Mouse (Mus musculus) liver, embryonic 12.5 days (tissue): ENCODE data around the gene Spats1. TPM values are rescaled to one million over a fixed set of nuclear protein-coding genes. Genes with fewer than 3 reads are reported as not detected.
"Not testable (repeated sequence)": the region's sequence is repeated elsewhere in the genome, so short reads cannot be mapped to it uniquely, and the experiment has no call there.

Experiments
- ATAC-seq: fragments of 200-750 bp; cut with Nextera tagmentation; 2 replicates; pipeline ENCODE4 v1.8.0; 2017; ENCODE audit warnings: moderate number of reproducible peaks, mild to moderate bottlenecking, moderate library complexity
- H3K27ac ChIP-seq: fragments of 300-500 bp; sonication (generic); 2 replicates; pipeline ENCODE4 v1.5.1; 2016; ENCODE audit warnings: mild to moderate bottlenecking
- H3K27me3 ChIP-seq: fragments of 300-500 bp; sonication (generic); replicated peaks from 2 replicates; pipeline ENCODE4 v1.6.1; 2016; ENCODE audit warnings: mild to moderate bottlenecking, moderate library complexity
- H3K36me3 ChIP-seq: fragments of 300-500 bp; sonication (generic); 2 replicates; pipeline ENCODE4 v1.6.1; 2016; ENCODE audit warnings: mild to moderate bottlenecking, moderate library complexity
- H3K4me1 ChIP-seq: fragments of 300-500 bp; sonication (generic); 2 replicates; pipeline ENCODE4 v1.6.1; 2016
- H3K4me2 ChIP-seq: fragments of 300-500 bp; sonication (generic); 2 replicates; pipeline ENCODE4 v1.6.1; 2016; ENCODE audit warnings: mild to moderate bottlenecking, moderate library complexity
- H3K4me3 ChIP-seq: fragments of 300-500 bp; sonication (generic); 2 replicates; pipeline ENCODE4 v1.5.1; 2016; ENCODE audit warnings: mild to moderate bottlenecking, moderate library complexity
- H3K9ac ChIP-seq: fragments of 300-500 bp; sonication (generic); 2 replicates; pipeline ENCODE4 v1.6.1; 2016; ENCODE audit warnings: mild to moderate bottlenecking, moderate library complexity
- H3K9me3 ChIP-seq: fragments of 300-500 bp; sonication (generic); replicated peaks from 2 replicates; pipeline ENCODE4 v1.6.1; 2016; ENCODE audit warnings: mild to moderate bottlenecking, moderate library complexity
- WGBS: fragments of 180-500 bp; shearing (Covaris S2); methylation state at CpG from one replicate; pipeline ENCODE4 v1.1.7; 2016; ENCODE audit not compliant: insufficient replicate concordance; 5-methylcytosine and 5-hydroxymethylcytosine counted together
- polyA plus RNA-seq: library from polyadenylated mRNA; unstranded; fragments of >200 nt; fragmentation: Nextera tagmentation; extraction: Ambion mirVana; gene quantifications from 2 replicates; pipeline ENCODE4 v1.2.1, GENCODE M21; 2016

Spats1 gene
- polyA plus RNA-seq, 1 experiment from 2014 or later, result 0.24 TPM

DNA sequence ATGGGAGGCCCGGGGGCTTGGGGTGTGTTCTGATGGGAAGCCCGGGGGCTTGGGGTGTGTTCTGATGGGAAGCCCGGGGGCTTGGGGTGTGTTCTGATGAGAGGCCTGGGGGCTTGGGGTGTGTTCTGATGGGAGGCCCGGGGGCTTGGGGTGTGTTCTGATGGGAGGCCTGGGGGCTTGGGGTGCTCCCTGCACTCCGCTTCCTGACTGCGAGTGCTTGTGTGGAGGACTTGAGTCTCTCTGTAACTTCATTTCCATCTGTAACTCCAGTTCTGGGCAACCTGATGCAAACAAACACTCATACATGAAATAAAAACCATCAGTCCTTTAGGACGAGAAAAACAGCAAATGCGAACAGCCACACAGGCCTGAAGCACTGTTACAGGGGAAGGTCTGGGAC, 16.2 kb downstream of the Spats1 start:
- Histone ChIP-seq H3K36me3 (no peaks in the 10 kb centered on the region), H3K27me3 (no peaks in the 10 kb centered on the region), H3K27ac (no peak overlapping the region), H3K4me3 (no peak overlapping the region), H3K9me3 (no peaks in the 10 kb centered on the region), H3K9ac (no peak overlapping the region), H3K4me1 (no peaks in the 10 kb centered on the region), H3K4me2 (no peak overlapping the region)
- 67% methylated on average over 7 of the region's 8 CpGs for WGBS
- ATAC-seq, result no peak

DNA sequence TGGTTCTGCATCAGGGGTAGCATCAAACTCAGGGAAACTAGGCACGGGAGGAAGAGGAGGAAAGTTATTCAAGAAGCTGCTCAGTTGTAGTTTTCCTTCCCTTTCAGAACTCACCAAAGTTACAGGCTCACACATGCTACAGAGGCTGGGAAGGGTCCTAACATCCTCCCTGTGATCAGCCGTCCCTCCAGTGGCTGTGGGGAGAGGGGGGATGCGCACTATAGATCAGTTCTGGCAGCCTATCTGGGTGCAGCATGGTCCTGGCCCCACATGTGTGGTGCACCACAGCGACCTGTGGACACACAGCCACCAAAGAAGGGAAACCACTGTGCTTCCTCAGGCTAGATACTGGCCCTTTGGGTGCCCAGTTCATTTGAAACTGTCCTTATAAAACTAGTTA, 16.7 kb downstream of the Spats1 start:
- no peak overlapping the region for H3K4me2 ChIP-seq
- H3K36me3 ChIP-seq, result no peaks in the 10 kb centered on the region
- H3K4me3 ChIP-seq, result no peak overlapping the region
- H3K9me3 ChIP-seq, result no peaks in the 10 kb centered on the region
- WGBS, result 54% methylated on average over 4 of the region's 4 CpGs
- H3K27me3 ChIP-seq, result no peaks in the 10 kb centered on the region
- no peak overlapping the region for H3K9ac ChIP-seq
- no peak overlapping the region for H3K27ac ChIP-seq
- H3K4me1 ChIP-seq, result no peaks in the 10 kb centered on the region
- ATAC-seq, result no peak

DNA sequence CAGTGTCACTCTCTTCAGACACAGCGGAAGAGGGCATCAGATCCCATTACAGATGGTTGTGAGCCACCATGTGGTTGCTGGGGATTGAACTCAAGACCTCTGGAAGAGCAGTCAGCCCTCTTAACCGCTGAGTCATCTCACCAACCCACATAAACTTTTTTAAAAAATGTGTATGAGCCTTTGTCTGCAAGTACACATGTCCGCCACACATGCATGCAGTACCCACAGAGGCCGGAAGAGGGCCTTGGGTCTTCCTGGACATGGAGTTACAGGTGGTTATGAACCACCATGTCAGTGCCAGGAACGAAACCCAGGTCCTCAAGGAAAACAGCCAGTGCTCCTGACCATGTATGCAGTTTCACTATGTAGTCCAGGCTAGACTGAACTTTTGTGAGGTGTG, 17.7 kb downstream of the Spats1 start:
- H3K4me3 ChIP-seq, result no peak overlapping the region
- H3K9me3 ChIP-seq, result no peaks in the 10 kb centered on the region
- no peaks in the 10 kb centered on the region for H3K4me1 ChIP-seq
- H3K4me2 ChIP-seq, result no peak overlapping the region
- H3K27me3 ChIP-seq, result no peaks in the 10 kb centered on the region
- no peak overlapping the region for H3K27ac ChIP-seq
- no peak for ATAC-seq
- H3K36me3 ChIP-seq, result no peaks in the 10 kb centered on the region
- no peak overlapping the region for H3K9ac ChIP-seq
- 72% methylated on average over 5 of the region's 5 CpGs for WGBS

DNA sequence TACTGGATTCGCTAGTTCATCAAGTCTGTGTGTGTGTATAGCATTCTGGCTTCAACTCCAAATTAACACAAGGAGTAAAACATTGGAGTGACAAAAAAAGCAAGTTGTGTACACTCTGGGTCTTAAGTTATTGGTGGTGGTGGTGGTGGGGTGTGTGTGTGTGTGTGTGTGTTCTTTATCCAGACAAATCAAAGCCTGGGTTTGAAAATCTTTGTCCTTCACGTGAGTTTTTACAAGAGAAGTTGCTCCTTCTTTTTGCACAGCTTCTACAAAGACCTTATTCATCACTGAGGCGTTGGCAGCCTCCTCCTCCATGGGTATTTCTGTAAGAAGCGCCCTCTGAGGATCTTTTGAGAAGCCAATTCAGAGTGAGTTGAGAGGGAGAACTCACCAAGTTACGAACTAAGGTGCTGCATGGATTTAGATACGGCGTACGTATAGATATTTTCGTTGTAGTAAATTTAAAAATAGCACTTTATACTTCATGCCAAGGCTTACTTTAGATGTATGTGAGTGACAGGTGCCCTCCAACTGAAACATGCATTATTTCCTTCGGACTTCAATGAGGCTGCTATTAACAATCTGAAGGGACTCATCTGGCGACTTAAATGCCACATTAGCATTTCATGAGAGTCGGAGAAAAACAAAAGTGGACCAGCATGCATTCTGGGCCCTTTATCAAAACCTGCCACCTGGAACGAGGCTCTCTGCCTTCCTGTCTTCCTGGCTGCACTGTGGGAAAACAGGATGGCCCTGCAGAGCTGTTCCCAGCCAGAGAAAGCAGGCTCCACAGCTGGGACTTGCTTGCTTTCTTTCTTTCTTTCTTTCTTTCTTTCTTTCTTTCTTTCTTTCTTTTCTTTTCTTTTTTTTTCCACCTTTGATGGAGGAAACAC, 18.7 kb downstream of the Spats1 start:
- Histone ChIP-seq H3K36me3 (no peaks in the 10 kb centered on the region), H3K9me3 (no peaks in the 10 kb centered on the region), H3K4me2 (no peak overlapping the region), H3K9ac (no peak overlapping the region), H3K4me3 (no peak overlapping the region), H3K4me1 (no peaks in the 10 kb centered on the region), H3K27me3 (no peaks in the 10 kb centered on the region), H3K27ac (no peak overlapping the region)
- 64% methylated on average over 13 of the region's 13 CpGs for WGBS
- no peak for ATAC-seq

GRCm38 (mm10) chr17:45455783-45456182, 19.4 kb downstream of the Spats1 start:
- WGBS, result 67% methylated on average over 9 of the region's 9 CpGs
- not testable (repeated sequence) for H3K9me3 ChIP-seq, H3K9ac ChIP-seq, H3K36me3 ChIP-seq, H3K4me1 ChIP-seq, ATAC-seq, H3K4me3 ChIP-seq, H3K4me2 ChIP-seq, H3K27me3 ChIP-seq, H3K27ac ChIP-seq

DNA sequence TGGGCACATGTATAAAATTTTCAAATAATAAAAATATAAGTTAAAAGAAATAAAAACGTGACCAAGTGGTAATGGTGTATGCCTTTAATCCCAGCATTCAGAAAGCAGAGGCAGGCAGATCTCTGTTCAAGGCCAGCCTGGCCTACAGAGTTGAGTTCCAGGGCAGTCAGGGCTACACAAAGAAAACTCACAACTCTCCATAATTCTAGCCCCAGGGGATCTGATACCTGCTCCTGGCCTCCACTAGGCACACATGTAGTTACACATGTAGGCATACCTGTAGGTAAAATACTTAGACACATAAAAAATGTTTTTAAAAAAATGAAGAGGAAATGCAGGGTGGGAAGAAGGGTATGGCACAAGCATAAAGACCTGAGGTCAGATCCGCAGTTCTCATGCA, 20.4 kb downstream of the Spats1 start:
- Histone ChIP-seq H3K27ac (no peak overlapping the region), H3K9ac (no peak overlapping the region), H3K4me3 (no peak overlapping the region), H3K4me2 (no peak overlapping the region), H3K9me3 (no peaks in the 10 kb centered on the region), H3K4me1 (no peaks in the 10 kb centered on the region), H3K27me3 (no peaks in the 10 kb centered on the region), H3K36me3 (no peaks in the 10 kb centered on the region)
- no peak for ATAC-seq
- 74% methylated on average over 2 of the region's 2 CpGs for WGBS

GRCm38 (mm10) chr17:45452271-45452670, 22.9 kb downstream of the Spats1 start:
- Histone ChIP-seq H3K9me3 (no peaks in the 10 kb centered on the region), H3K27ac (no peak overlapping the region), H3K27me3 (no peaks in the 10 kb centered on the region), H3K9ac (no peak overlapping the region), H3K4me1 (no peaks in the 10 kb centered on the region), H3K4me3 (no peak overlapping the region), H3K4me2 (no peak overlapping the region), H3K36me3 (0 out of 2 replicates have a peak, but pooled peaks cover 3% of the 10 kb centered on the region)
- ATAC-seq, result no peak
- 82% methylated on average over 1 of the region's 1 CpGs for WGBS

- no peak for ATAC-seq
- Histone ChIP-seq H3K27ac (no peak overlapping the region), H3K9me3 (no peaks in the 10 kb centered on the region), H3K4me1 (no peaks in the 10 kb centered on the region), H3K4me2 (no peak overlapping the region), H3K27me3 (no peaks in the 10 kb centered on the region), H3K4me3 (no peak overlapping the region), H3K36me3 (0 out of 2 replicates have a peak, but pooled peaks cover 3% of the 10 kb centered on the region), H3K9ac (no peak overlapping the region)
- WGBS, result 58% methylated on average over 6 of the region's 6 CpGs
Measured at GRCm38 (mm10) chr17:45450153-45450552, 25.1 kb downstream of the Spats1 start.

GRCm38 (mm10) chr17:45449586-45449985, 25.6 kb downstream of the Spats1 start:
- H3K4me2 ChIP-seq, result no peak overlapping the region
- no peaks in the 10 kb centered on the region for H3K27me3 ChIP-seq
- no peak overlapping the region for H3K27ac ChIP-seq
- H3K4me1 ChIP-seq, result no peaks in the 10 kb centered on the region
- 87% methylated on average over 8 of the region's 8 CpGs for WGBS
- H3K4me3 ChIP-seq, result no peak overlapping the region
- no peak overlapping the region for H3K9ac ChIP-seq
- no peaks in the 10 kb centered on the region for H3K9me3 ChIP-seq
- ATAC-seq, result no peak
- H3K36me3 ChIP-seq, result 0 out of 2 replicates have a peak, but pooled peaks cover 3% of the 10 kb centered on the region

- Histone ChIP-seq H3K4me1 (no peaks in the 10 kb centered on the region), H3K9me3 (no peaks in the 10 kb centered on the region), H3K4me2 (no peak overlapping the region), H3K27ac (no peak overlapping the region), H3K4me3 (no peak overlapping the region), H3K27me3 (no peaks in the 10 kb centered on the region), H3K9ac (no peak overlapping the region), H3K36me3 (0 out of 2 replicates have a peak, but pooled peaks cover 3% of the 10 kb centered on the region)
- ATAC-seq, result no peak
- WGBS, result 66% methylated on average over 2 of the region's 2 CpGs
Measured at GRCm38 (mm10) chr17:45447063-45447462, 28.2 kb downstream of the Spats1 start.

DNA sequence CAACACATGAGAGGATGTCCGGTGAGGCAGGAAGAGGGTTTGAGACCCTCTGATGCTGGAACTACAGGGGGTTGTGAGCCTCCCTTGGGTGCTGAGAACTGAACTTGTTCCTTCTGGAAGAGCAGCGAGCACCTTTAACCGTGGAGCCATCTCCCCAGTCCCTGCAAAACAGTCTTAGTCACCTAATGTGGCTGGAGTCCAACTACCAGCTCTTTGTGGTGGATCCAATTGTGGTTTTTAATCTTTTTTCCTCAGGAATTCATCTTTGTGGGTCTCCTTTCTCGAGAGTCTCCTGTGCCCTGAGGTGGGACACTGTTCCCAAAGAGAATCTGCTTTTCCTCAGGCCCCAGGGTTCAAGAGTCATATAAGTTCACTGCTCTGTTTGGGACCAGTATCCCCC, 29.3 kb downstream of the Spats1 start:
- H3K27me3 ChIP-seq, result no peaks in the 10 kb centered on the region
- 70% methylated on average over 4 of the region's 4 CpGs for WGBS
- no peaks in the 10 kb centered on the region for H3K9me3 ChIP-seq
- H3K36me3 ChIP-seq, result 0 out of 2 replicates have a peak, but pooled peaks cover 3% of the 10 kb centered on the region
- ATAC-seq, result no peak
- no peaks in the 10 kb centered on the region for H3K4me1 ChIP-seq
- H3K4me3 ChIP-seq, result no peak overlapping the region
- no peak overlapping the region for H3K9ac ChIP-seq
- H3K4me2 ChIP-seq, result no peak overlapping the region
- H3K27ac ChIP-seq, result no peak overlapping the region

DNA sequence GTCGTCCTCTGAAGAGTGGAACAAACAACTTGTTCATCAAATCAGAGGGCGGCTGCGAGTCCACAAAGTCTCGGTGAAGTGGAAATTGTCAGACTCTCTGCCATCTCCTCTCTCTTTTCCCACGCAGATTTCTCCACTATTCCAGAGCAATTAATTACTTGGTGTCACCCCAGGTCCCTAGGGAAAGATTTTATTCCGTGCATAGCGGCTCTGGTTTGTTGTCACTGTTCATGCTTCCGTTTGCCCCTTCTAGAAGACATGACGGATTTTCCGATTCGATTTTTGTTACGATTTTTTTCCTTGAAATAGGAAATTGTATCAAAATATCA, 41.0 kb downstream of the Spats1 start:
- H3K4me1 ChIP-seq, result peaks cover 31% of the 10 kb centered on the region
- H3K9me3 ChIP-seq, result no peaks in the 10 kb centered on the region
- H3K9ac ChIP-seq, result peak overlapping the region; percentile 95
- H3K36me3 ChIP-seq, result peaks cover 11% of the 10 kb centered on the region; the same call in 1 of the 2 replicates
- H3K27me3 ChIP-seq, result no peaks in the 10 kb centered on the region
- peak overlapping the region; percentile 93 for H3K27ac ChIP-seq
- peak overlapping the region; percentile 89 for H3K4me2 ChIP-seq
- H3K4me3 ChIP-seq, result peak overlapping the region; percentile 96
- ATAC-seq, result no peak
- WGBS, result 6% methylated on average over 12 of the region's 12 CpGs
